Mouse (Mus musculus) G1E (cell line): ENCODE results near the gene 1110032F04Rik.

Experiments used
- CTCF ChIP-seq: IDR thresholded peaks from 2 replicates; pipeline ENCODE4 v1.5.1; 2012; ENCODE audit warnings: low read depth, low read length, inconsistent platforms, mixed read lengths
- GATA1 ChIP-seq: IDR thresholded peaks from 2 replicates; pipeline ENCODE4 v1.6.1; 2012; ENCODE audit warnings: borderline replicate concordance, low read length, inconsistent platforms, mixed read lengths
- GATA2 ChIP-seq: IDR thresholded peaks from 2 replicates; pipeline ENCODE4 v1.6.1; 2012; ENCODE audit warnings: low read depth, low read length, inconsistent platforms, borderline replicate concordance
- POLR2AphosphoS5 ChIP-seq: IDR thresholded peaks from 2 replicates; pipeline ENCODE4 v1.6.1; 2012; ENCODE audit warnings: low read depth, low read length, inconsistent platforms; ENCODE audit not compliant: insufficient replicate concordance
- TAL1 ChIP-seq: conservative IDR thresholded peaks from 2 replicates; pipeline ENCODE4 v1.6.1; 2012; ENCODE audit warnings: low read depth, low read length, inconsistent platforms, mixed read lengths

DNA sequence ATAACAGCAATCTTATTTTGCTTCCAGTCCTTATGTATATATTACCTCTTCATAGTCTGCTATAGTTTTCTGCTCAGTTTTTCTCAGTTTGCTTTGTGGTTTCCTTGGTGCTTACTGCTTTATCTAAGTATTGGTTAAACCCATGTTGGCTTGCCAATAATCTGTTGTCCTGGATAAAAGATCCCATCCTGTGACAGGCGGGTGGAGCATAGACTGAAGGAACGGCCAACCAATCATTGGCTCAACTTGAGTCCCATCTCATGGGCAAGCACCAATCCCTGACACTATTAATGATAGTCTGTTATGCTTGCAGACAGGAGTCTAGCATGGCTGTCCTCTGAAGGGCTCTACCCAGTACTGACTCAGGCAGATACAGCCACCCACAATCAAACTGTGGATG is 4.7 kb downstream of the 1110032F04Rik start:
- TF ChIP-seq POLR2AphosphoS5, result no peak
- no peak for TF ChIP-seq CTCF
- no peak for TF ChIP-seq GATA1
- no peak for TF ChIP-seq GATA2
- TF ChIP-seq TAL1, result no peak
